Mouse (Mus musculus) spleen, adult 2 months (tissue): ENCODE data around the gene Fgfr2.

Source experiments
- CTCF ChIP-seq: fragments of 200-500 bp; IDR thresholded peaks from 2 replicates; pipeline ENCODE4 v1.5.1; 2011; ENCODE audit warnings: mild to moderate bottlenecking, inconsistent platforms; ENCODE audit not compliant: insufficient read depth, insufficient read length, insufficient replicate concordance; ENCODE audit errors: extremely low read depth
- POLR2A ChIP-seq: fragments of 200-500 bp; IDR thresholded peaks from 2 replicates; pipeline ENCODE4 v1.6.1; 2011; ENCODE audit warnings: low read depth, low read length, inconsistent platforms

DNA sequence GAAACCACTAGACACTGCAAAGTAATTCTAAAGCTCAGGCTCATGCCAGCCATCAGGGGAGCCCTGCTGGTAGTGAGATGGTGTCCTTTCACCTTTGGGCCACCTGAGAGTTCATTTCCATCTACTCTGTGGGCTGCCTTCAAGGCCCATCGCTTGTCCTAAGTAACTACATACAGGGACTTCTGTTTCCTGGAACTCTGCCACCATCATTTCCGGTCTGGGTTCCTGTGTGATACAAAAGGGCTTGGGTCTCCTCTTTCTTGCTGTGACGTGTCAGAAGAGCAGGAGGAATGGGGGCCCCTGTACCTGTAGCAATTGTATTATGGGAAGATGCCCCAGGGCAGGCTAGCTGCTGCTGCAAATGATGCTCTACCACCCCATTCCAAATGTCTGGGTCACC lies 884.2 kb downstream of the Fgfr2 start:
- TF ChIP-seq CTCF (no peak), POLR2A (no peak)
